Mouse (Mus musculus): Measurements from ENCODE around the gene Dnttip2. TPM values are rescaled to one million over a fixed set of nuclear protein-coding genes. Genes with fewer than 3 reads are reported as not detected.
A peak's percentile ranks its signal among the peaks of the same experiment; 100 is the strongest.
"Not testable (repeated sequence)": the region's sequence is repeated elsewhere in the genome, so short reads cannot be mapped to it uniquely, and the experiment has no call there.

Dnttip2 gene
- polyA plus RNA-seq, 1 experiment from 2014 or later = 59.9 TPM

DNA sequence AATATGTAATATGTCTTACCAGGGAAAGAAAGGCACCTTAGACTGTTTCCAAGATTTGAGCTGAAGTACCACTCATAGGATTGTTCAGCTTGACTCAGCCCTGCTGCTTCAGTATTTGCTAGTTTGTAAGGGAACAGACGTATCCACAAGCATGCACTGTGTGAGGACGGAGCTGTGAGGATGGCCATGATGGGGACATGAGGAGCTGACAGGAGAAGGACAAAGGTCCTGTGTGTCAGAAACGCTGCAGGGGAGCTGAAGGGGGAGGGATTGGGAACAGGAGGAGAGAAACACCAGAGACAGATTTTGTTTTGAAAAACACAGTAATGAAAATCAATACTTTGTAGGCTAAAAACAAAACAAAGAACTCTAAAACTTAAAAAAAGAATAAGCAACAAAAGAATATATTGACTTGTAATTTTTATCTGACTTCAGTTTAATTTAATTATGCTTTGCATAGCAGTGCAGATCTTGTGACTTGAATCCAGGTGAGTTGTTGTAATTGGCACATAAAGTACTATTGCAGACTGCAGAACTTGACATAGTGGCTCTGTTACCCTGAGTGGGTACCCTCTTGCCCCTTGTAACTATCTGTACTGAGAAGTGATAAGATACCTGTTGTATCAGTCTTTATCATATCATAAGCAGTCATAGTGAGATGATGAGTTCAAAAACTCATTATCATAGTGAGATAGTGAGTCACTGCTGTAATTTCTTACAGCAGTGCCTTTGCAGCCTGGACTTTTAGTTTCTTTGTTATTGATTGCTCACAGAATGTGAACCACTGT, 21.5 kb upstream of the Dnttip2 start:
- Histone ChIP-seq H3K4me3 (no peak overlapping the region), H3K9ac (replicated peaks) (no peak overlapping the region), H3K4me2 (replicated peaks) (no peak overlapping the region), H3K27me3 (no peaks in the 10 kb centered on the region), H3K36me3 (no peaks in the 10 kb centered on the region; the same call in 1 of the 2 replicates), H3K4me1 (peaks cover 3% of the 10 kb centered on the region; the same call in 1 of the 2 replicates), H3K9me3 (no peaks in the 10 kb centered on the region), H3K27ac (replicated peaks) (no peak overlapping the region)
- no peak for ATAC-seq (replicated peaks)
- 57% methylated on average over 3 of the region's 3 CpGs for WGBS

DNA sequence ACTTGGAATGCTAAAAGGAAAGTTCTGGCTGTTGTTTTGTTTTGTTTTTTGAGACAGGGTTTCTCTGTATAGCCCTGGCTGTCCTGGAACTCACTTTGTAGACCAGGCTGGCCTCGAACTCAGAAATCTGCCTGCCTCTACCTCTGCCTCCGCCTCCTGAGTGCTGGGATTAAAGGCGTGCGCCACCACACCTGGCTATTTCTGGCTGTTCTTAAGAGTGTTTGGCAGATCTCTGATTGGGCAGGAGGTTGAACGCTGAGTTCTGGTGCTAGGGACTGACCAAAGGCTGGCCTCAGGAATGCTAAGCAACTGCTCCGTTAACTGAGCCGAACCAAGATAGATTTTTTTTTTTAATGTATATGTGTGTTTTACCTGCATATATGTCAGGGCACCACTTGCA, 20.1 kb upstream of the Dnttip2 start:
- not testable (repeated sequence) for H3K27me3 ChIP-seq
- WGBS = 89% methylated on average over 7 of the region's 7 CpGs

GRCm38 (mm10) chr3:122269986-122270385, 4.2 kb upstream of the Dnttip2 start:
- no peak overlapping the region for H3K27ac ChIP-seq (replicated peaks)
- ATAC-seq (replicated peaks) = no peak
- no peaks in the 10 kb centered on the region for H3K27me3 ChIP-seq
- no peaks in the 10 kb centered on the region for H3K9me3 ChIP-seq
- 78% methylated on average over 5 of the region's 5 CpGs for WGBS
- no peak overlapping the region for H3K4me3 ChIP-seq
- no peak overlapping the region for H3K9ac ChIP-seq (replicated peaks)
- H3K36me3 ChIP-seq = peaks cover 17% of the 10 kb centered on the region; the same call in 1 of the 2 replicates
- H3K4me1 ChIP-seq = peaks cover 6% of the 10 kb centered on the region
- no peak overlapping the region for H3K4me2 ChIP-seq (replicated peaks)

More for the DNA sequence above, 20.1 kb upstream of the Dnttip2 start:
- H3K9ac ChIP-seq (replicated peaks); H3K4me2 ChIP-seq (replicated peaks); H3K27ac ChIP-seq (replicated peaks); H3K9me3 ChIP-seq; ATAC-seq (replicated peaks); H3K4me1 ChIP-seq; H3K36me3 ChIP-seq; H3K4me3 ChIP-seq: not testable (repeated sequence)

DNA sequence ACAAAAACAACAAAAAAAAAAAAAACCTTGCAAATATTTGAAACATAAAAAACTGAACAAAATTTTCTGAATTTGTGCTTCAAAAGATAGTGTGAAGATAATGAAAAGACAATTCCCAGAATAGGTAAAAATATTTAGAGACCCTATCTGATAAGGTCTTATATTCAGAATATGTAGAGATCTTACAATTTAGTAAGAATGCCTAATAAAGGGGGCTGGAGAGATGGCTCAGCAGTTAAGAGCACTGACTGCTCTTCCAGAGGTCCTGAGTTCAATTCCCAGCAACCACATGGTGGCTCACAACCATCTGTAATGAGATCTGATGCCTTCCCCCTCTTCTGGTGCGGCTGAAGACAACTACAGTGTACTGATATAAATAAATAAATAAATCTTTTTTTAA, 1.6 kb upstream of the Dnttip2 start:
- not testable (repeated sequence) for H3K4me3 ChIP-seq; H3K9ac ChIP-seq (replicated peaks); H3K4me2 ChIP-seq (replicated peaks); H3K27ac ChIP-seq (replicated peaks); H3K9me3 ChIP-seq; H3K27me3 ChIP-seq; ATAC-seq (replicated peaks)
- 71% methylated on average over 1 of the region's 1 CpGs for WGBS
- peaks cover 32% of the 10 kb centered on the region for H3K4me1 ChIP-seq
- H3K36me3 ChIP-seq = peaks cover 20% of the 10 kb centered on the region

DNA sequence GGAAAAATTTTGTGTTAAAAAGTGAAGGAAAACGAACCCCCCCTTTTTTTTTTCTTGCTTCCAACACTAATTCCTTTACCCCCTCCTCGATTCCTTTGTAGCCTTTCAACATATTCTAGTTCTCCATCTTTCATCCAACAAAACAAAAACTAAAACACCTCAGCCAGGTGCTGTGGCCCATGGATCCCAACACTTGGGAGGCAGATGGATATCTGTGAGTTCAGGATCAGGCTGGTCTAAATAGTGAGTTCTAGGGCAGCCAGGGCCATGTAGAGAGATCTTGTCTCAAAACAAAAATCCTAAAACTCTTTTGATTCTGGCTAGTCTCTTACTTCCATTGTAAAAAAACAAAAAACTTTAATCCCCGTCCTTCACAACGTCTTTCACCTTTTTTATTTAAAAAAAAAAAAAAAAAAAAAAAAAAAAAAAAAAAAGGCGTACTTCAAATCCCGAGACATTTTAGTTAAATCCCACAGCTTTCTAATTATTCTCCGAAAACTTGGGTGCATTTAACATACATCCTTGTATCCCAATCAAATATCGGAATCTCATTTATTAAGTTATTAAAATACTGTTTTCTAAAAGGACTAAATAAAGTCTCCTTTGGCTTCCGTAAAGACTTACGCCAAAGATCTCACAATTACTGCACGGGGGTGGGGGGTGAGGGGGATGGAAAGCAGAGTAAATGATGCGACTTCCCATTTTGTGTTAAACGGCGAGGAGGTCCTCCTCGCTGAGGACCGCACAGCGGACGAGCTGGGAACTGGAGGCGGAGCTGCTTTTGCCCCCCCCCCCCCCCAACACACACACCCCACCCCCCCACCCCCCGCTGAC, 564 bp upstream of the Dnttip2 start:
- peak overlapping the region; percentile 91 for H3K4me3 ChIP-seq
- peak overlapping the region; percentile 39 for H3K4me2 ChIP-seq (replicated peaks)
- no peak for ATAC-seq (replicated peaks)
- H3K36me3 ChIP-seq = peaks cover 26% of the 10 kb centered on the region
- H3K9me3 ChIP-seq = no peaks in the 10 kb centered on the region
- H3K9ac ChIP-seq (replicated peaks) = peak overlapping the region; percentile 88
- peaks cover 42% of the 10 kb centered on the region for H3K4me1 ChIP-seq
- peak overlapping the region; percentile 80 for H3K27ac ChIP-seq (replicated peaks)
- WGBS = 7% methylated on average over 19 of the region's 20 CpGs
- no peaks in the 10 kb centered on the region for H3K27me3 ChIP-seq

DNA sequence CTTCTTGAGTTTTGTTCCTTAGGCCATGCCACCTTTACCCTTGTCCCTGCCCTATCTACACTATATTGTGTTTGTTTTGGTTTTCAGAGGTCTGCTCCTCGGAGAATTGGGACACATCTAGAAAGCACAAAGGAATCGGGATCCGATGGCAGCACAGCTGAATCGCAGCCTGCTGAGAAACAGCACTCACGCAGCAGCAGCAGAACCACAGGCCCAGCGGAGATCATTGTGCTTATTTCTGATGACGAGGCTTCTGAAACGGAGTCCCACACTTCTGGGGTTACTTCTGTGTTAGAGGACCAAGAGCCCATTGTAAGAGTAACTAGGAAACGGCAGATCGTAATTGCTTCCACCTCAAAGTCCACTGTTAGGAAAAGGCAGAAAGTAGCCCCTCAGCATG, 923 bp downstream of the Dnttip2 start:
- H3K36me3 ChIP-seq = peaks cover 40% of the 10 kb centered on the region
- peaks cover 43% of the 10 kb centered on the region for H3K4me1 ChIP-seq
- H3K27ac ChIP-seq (replicated peaks) = no peak overlapping the region
- H3K4me3 ChIP-seq = peak overlapping the region; percentile 91
- no peaks in the 10 kb centered on the region for H3K9me3 ChIP-seq
- H3K9ac ChIP-seq (replicated peaks) = peak overlapping the region; percentile 88; the same call in 1 of the 2 replicates
- H3K4me2 ChIP-seq (replicated peaks) = peak overlapping the region; percentile 81
- WGBS = 70% methylated on average over 10 of the region's 10 CpGs
- ATAC-seq (replicated peaks) = no peak
- H3K27me3 ChIP-seq = no peaks in the 10 kb centered on the region

GRCm38 (mm10) chr3:122287195-122287594, 13.0 kb downstream of the Dnttip2 start:
- peaks cover 36% of the 10 kb centered on the region for H3K36me3 ChIP-seq
- no peak overlapping the region for H3K4me3 ChIP-seq
- peaks cover 16% of the 10 kb centered on the region for H3K4me1 ChIP-seq
- no peaks in the 10 kb centered on the region for H3K27me3 ChIP-seq
- 78% methylated on average over 5 of the region's 5 CpGs for WGBS
- H3K9me3 ChIP-seq = no peaks in the 10 kb centered on the region
- no peak overlapping the region for H3K9ac ChIP-seq (replicated peaks)
- no peak overlapping the region for H3K27ac ChIP-seq (replicated peaks)
- no peak overlapping the region for H3K4me2 ChIP-seq (replicated peaks)
- ATAC-seq (replicated peaks) = no peak

DNA sequence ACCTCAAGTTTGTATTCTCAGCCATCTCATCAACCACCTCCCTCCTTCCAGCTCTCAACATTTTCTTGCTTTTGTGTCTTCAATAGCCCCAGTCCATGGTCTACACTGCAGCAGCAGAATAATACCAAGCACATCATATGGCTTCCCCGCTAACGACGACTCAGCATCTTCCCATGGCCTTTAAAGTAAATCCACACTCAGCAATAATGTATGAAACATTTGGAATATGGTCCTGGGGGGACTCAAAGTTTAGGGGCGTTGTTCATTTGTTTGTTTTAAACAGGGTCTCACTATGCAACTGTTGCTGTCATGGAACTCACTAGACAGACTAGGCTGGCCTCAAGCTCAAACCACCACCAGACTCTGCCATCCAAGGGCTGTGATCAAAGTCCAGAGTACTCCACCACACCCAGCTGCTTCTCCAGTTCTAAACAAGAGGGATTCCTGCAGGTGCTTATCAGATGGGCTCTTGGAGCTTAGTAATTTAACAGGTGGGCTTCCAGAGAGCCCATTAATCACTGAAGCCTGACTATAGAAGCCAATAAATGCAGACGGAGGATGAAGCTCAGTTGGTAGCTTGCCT, 14.5 kb downstream of the Dnttip2 start:
- no peak overlapping the region for H3K27ac ChIP-seq (replicated peaks)
- H3K4me3 ChIP-seq = no peak overlapping the region
- no peak overlapping the region for H3K4me2 ChIP-seq (replicated peaks)
- H3K9me3 ChIP-seq = no peaks in the 10 kb centered on the region
- WGBS = 91% methylated on average over 5 of the region's 5 CpGs
- H3K4me1 ChIP-seq = peaks cover 20% of the 10 kb centered on the region
- H3K36me3 ChIP-seq = peaks cover 20% of the 10 kb centered on the region
- no peak for ATAC-seq (replicated peaks)
- H3K9ac ChIP-seq (replicated peaks) = no peak overlapping the region
- no peaks in the 10 kb centered on the region for H3K27me3 ChIP-seq

DNA sequence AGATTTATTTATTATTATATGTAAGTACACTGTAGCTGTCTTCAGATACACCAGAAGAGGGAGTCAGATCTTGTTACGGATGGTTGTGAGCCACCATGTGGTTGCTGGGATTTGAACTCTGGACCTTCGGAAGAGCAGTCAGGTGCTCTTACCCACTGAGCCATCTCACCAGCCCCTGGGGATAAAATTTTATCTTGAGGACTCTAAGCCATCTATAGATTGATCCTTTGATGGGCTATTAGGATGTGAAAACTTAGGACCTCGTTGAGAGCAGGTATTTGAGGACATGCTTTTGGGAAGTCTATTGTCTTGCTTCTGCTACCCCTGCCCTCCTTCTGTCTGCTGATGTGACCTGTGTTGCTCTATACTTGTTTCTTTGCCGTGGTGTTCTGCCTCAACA, 15.2 kb downstream of the Dnttip2 start:
- peaks cover 24% of the 10 kb centered on the region for H3K4me1 ChIP-seq
- ATAC-seq (replicated peaks); H3K27me3 ChIP-seq; H3K4me3 ChIP-seq; H3K4me2 ChIP-seq (replicated peaks); H3K9ac ChIP-seq (replicated peaks); H3K27ac ChIP-seq (replicated peaks); H3K9me3 ChIP-seq: not testable (repeated sequence)
- peaks cover 15% of the 10 kb centered on the region for H3K36me3 ChIP-seq
- WGBS = 75% methylated on average over 4 of the region's 4 CpGs

GRCm38 (mm10) chr3:122290696-122291095, 16.5 kb downstream of the Dnttip2 start:
- peaks cover 4% of the 10 kb centered on the region for H3K36me3 ChIP-seq
- H3K9me3 ChIP-seq = no peaks in the 10 kb centered on the region
- WGBS = 86% methylated on average over 7 of the region's 7 CpGs
- H3K4me1 ChIP-seq = peaks cover 38% of the 10 kb centered on the region
- H3K9ac ChIP-seq (replicated peaks) = no peak overlapping the region
- H3K27me3 ChIP-seq = no peaks in the 10 kb centered on the region
- H3K27ac ChIP-seq (replicated peaks) = no peak overlapping the region
- H3K4me3 ChIP-seq = no peak overlapping the region
- H3K4me2 ChIP-seq (replicated peaks) = no peak overlapping the region
- no peak for ATAC-seq (replicated peaks)

GRCm38 (mm10) chr3:122291828-122292227, 17.6 kb downstream of the Dnttip2 start:
- Histone ChIP-seq H3K27ac (replicated peaks) (no peak overlapping the region), H3K9me3 (no peaks in the 10 kb centered on the region), H3K36me3 (no peaks in the 10 kb centered on the region), H3K4me3 (peak overlapping the region; percentile 86), H3K4me2 (replicated peaks) (peak overlapping the region; percentile 64), H3K4me1 (peaks cover 41% of the 10 kb centered on the region), H3K9ac (replicated peaks) (0 out of 2 replicates have a peak overlapping the region, but pooled peaks have one; percentile 93), H3K27me3 (no peaks in the 10 kb centered on the region)
- WGBS = 39% methylated on average over 12 of the region's 12 CpGs
- no peak for ATAC-seq (replicated peaks)
